Mouse (Mus musculus): ENCODE results near the gene Cdk15. TPM values are rescaled to one million over a fixed set of nuclear protein-coding genes. Genes with fewer than 3 reads are reported as not detected.
A peak's percentile ranks its signal among the peaks of the same experiment; 100 is the strongest.

Gene Cdk15
- polyA plus RNA-seq (2015; fragmentation: Nextera tagmentation; extraction: Ambion mirVana), result 1.7 and 1.9 TPM in 2 replicates

DNA sequence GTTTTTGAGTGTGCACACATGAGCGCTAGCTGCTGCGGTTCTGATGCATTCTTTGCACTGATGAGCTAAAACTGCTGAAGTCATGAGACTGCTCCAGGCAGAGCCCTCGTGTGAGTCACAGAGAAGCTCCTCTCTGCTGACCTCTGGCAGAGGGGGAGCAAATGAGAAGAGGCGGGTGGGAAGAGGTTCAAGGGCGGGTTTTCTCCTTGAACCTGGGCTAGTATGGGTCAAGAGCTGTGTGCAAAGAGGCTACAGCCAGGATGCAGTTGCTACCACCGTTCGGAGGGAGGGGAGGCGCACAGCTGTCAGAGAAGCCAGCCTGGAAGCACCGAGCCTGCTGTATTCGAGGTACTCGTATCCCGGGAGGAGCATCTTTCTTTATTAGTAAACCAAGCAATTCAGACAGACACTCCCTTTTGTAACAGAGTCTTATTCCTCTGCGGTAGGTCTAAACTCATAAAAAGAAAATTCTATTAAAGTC lies at the start of gene Cdk15:
Gene Cdk15 (plus strand): TSS at position 156 of the 481 bp plus-strand sequence.
- 10% methylated on average over 13 of the region's 13 CpGs for WGBS
- no peak within 1 kb of the TSS for H3K9ac ChIP-seq (replicated peaks)
- H3K4me1 ChIP-seq, result peaks cover 25% of the 10 kb centered on the region
- H3K27ac ChIP-seq (replicated peaks), result 0 out of 2 replicates have a peak within 1 kb of the TSS, but pooled peaks have one; percentile 25
- no peaks in the 10 kb centered on the region for H3K36me3 ChIP-seq
- peak within 1 kb of the TSS; percentile 47 for H3K4me2 ChIP-seq
- H3K27me3 ChIP-seq (replicated peaks), result no peaks in the 10 kb centered on the region
- H3K9me3 ChIP-seq (replicated peaks), result no peaks in the 10 kb centered on the region
- H3K4me3 ChIP-seq (replicated peaks), result no peak within 1 kb of the TSS
- ATAC-seq (ENCODE audit: low FRiP score), result peak; percentile 49; the same call in 1 of the 2 replicates

DNA sequence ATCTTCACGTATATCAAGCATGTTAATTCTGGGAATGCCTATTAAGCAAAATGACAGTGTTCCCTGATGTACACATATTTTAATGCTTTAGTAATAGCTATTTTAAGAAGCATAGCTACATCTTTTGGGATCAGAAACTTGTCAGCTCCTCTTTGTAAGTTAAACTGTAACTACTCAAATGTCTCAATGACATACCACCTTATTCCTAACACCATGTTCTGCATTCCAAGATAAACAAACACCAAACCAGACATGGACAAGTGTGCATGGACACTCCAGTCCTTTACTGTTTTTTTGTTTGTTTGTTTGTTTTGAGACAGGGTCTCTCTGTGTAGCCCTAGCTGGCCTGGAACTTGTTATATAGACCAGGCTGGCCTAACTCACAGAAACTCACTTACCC lies 48.4 kb upstream of the Cdk15 start:
- Histone ChIP-seq H3K9ac (replicated peaks) (no peak overlapping the region), H3K4me1 (no peaks in the 10 kb centered on the region), H3K4me3 (replicated peaks) (no peak overlapping the region), H3K36me3 (peaks cover 37% of the 10 kb centered on the region), H3K27ac (replicated peaks) (no peak overlapping the region), H3K4me2 (no peak overlapping the region), H3K9me3 (replicated peaks) (no peaks in the 10 kb centered on the region), H3K27me3 (replicated peaks) (no peaks in the 10 kb centered on the region)
- 86% methylated on average over 1 of the region's 1 CpGs for WGBS
- no peak for ATAC-seq (ENCODE audit: low FRiP score)

DNA sequence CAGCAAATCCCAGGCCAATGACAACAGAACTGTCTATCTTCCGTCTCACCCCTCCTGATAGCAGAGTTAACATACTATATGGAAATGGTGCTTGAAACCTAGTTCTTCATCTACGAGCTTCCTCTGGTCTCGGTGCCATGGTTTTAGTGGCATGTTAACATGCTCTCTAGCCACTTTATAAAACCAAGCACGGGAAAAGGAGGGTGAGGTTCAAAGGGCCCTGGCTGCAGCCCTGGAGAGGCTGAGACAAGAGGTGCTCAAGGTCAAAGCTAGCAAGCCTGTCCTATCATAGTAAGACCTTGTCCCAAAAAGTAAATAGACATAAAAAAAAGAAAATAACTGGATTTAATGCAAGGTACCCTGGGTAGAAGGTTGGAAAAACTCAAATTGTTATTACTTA lies 45.1 kb upstream of the Cdk15 start:
- no peaks in the 10 kb centered on the region for H3K9me3 ChIP-seq (replicated peaks)
- no peaks in the 10 kb centered on the region for H3K4me1 ChIP-seq
- no peak for ATAC-seq (ENCODE audit: low FRiP score)
- H3K4me2 ChIP-seq, result no peak overlapping the region
- no peak overlapping the region for H3K27ac ChIP-seq (replicated peaks)
- H3K9ac ChIP-seq (replicated peaks), result no peak overlapping the region
- H3K4me3 ChIP-seq (replicated peaks), result no peak overlapping the region
- H3K27me3 ChIP-seq (replicated peaks), result no peaks in the 10 kb centered on the region
- H3K36me3 ChIP-seq, result peaks cover 44% of the 10 kb centered on the region
- 89% methylated on average over 4 of the region's 4 CpGs for WGBS

DNA sequence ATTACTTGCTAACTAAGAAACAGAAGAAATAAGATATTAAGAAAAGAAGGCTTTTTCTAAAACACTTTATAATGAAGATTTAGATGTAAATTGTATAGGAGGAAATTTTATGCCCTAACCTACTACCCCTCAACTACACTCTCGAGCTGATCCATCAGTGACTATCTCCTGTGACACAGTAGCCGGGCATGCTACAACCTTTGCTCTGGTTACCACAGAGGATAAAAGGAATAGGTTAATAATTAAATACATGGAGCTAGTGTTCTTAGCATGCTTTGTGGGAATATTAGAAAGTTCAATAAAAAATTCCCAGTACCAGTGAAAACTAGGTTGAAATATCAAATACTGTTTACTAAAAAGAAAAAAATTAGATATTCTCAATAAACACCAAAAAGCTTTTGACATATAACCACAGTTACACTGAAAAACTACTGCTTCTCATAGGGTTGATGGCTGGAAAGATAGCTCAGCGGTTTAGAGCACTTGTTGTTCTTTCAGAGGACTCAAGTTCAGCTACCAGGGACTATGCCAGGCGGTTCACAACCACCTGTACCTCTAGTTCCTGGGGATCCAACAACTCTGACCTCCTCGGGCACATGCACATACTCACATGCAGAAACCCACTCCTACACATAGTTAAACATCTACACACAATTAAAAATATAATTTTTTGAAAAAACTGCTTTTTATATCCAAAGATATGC lies 44.5 kb upstream of the Cdk15 start:
- ATAC-seq (ENCODE audit: low FRiP score), result no peak
- Histone ChIP-seq H3K9me3 (replicated peaks) (no peaks in the 10 kb centered on the region), H3K9ac (replicated peaks) (no peak overlapping the region), H3K4me1 (no peaks in the 10 kb centered on the region), H3K27ac (replicated peaks) (no peak overlapping the region), H3K27me3 (replicated peaks) (no peaks in the 10 kb centered on the region), H3K4me2 (no peak overlapping the region), H3K36me3 (peaks cover 39% of the 10 kb centered on the region), H3K4me3 (replicated peaks) (no peak overlapping the region)
- WGBS, result 72% methylated on average over 5 of the region's 5 CpGs

DNA sequence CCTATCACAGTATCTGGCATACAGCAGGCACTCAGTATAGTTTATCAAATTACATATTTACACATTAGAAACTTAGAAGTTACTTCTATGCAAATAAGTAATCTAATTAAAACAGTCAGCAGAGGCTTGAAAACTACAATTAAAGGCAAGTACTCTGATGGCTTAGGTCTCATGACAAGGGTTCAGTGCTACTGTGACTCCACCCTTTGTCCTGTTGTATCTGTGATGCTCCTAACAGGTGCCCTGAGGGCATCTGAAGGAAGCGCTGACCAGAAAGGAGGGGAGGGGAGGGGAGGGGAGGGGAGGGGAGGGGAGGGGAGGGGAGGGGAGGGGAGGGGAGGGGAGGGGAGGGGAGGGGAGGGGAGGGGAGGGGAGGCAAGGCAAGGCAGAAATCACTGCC lies 43.8 kb upstream of the Cdk15 start:
- no peak overlapping the region for H3K27ac ChIP-seq (replicated peaks)
- H3K4me3 ChIP-seq (replicated peaks), result no peak overlapping the region
- no peak for ATAC-seq (ENCODE audit: low FRiP score)
- H3K27me3 ChIP-seq (replicated peaks), result no peaks in the 10 kb centered on the region
- WGBS, result no CpG with 5 or more reads among the region's 1 CpGs
- no peak overlapping the region for H3K4me2 ChIP-seq
- H3K4me1 ChIP-seq, result no peaks in the 10 kb centered on the region
- peaks cover 41% of the 10 kb centered on the region for H3K36me3 ChIP-seq
- no peaks in the 10 kb centered on the region for H3K9me3 ChIP-seq (replicated peaks)
- H3K9ac ChIP-seq (replicated peaks), result no peak overlapping the region

DNA sequence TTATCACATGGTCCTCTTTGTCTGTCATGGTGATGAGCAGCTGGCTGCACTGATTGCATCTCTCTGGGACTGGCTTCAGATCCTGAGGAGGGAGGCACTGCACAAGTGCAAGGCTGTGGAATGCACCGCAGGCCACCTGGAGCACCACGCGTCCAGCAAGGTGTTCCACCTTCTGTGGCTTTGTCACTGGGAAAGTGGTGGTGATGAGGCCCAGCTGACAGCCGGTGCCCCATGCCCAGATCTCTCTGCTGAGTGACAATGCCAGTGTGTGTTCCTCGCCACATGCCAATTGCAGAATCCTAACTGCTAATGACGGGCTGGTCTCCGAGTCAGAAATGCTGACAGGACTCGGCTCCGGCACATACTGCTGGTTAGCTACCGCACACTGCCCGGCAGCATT lies 41.3 kb upstream of the Cdk15 start:
- 95% methylated on average over 11 of the region's 11 CpGs for WGBS
- Histone ChIP-seq H3K9me3 (replicated peaks) (no peaks in the 10 kb centered on the region), H3K9ac (replicated peaks) (no peak overlapping the region), H3K4me1 (no peaks in the 10 kb centered on the region), H3K27ac (replicated peaks) (no peak overlapping the region), H3K4me2 (no peak overlapping the region), H3K4me3 (replicated peaks) (no peak overlapping the region), H3K36me3 (peaks cover 33% of the 10 kb centered on the region), H3K27me3 (replicated peaks) (no peaks in the 10 kb centered on the region)
- no peak for ATAC-seq (ENCODE audit: low FRiP score)

DNA sequence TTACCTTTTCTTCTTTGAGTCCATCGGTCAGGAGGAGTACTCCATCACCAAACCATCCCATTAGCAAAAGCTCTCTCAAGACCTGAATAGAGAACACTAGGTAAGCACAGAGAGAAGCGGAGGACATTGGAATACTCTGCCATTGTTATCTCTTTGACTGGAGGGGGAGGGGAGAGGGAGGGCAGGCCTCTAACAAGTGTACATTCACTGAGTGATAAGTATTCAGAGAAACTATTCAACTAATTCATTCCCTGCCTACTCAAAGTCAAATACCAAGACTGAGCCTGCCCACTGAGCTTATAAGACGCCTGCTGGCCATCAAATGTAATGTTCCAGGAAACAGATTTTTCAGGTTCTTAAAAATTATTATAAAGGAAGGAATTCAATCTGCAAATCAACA lies 36.3 kb upstream of the Cdk15 start:
- H3K36me3 ChIP-seq, result peaks cover 18% of the 10 kb centered on the region
- H3K4me2 ChIP-seq, result no peak overlapping the region
- 75% methylated on average over 3 of the region's 3 CpGs for WGBS
- no peak overlapping the region for H3K9ac ChIP-seq (replicated peaks)
- no peak overlapping the region for H3K4me3 ChIP-seq (replicated peaks)
- no peak for ATAC-seq (ENCODE audit: low FRiP score)
- no peak overlapping the region for H3K27ac ChIP-seq (replicated peaks)
- H3K27me3 ChIP-seq (replicated peaks), result no peaks in the 10 kb centered on the region
- no peaks in the 10 kb centered on the region for H3K4me1 ChIP-seq
- H3K9me3 ChIP-seq (replicated peaks), result no peaks in the 10 kb centered on the region

DNA sequence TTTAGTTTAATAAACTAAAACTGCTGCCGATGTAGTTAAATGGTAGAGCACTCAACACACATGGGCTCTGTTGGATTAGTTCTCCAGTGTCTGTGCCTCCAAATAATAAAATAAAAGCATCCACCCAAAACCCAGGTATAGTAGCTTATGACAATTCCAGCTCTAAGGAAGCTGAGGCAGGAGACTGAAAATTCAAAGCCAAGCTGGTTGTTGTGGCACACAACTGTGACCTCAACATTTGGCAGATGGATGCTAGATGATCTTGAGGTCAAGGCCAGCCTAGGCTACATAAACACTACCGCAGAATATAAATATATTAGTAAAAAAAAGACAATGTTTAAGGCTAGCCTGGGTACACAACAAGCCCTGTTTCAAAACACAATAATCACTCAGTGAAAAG lies 35.1 kb upstream of the Cdk15 start:
- H3K4me3 ChIP-seq (replicated peaks), result no peak overlapping the region
- H3K27me3 ChIP-seq (replicated peaks), result no peaks in the 10 kb centered on the region
- H3K27ac ChIP-seq (replicated peaks), result no peak overlapping the region
- no peak overlapping the region for H3K9ac ChIP-seq (replicated peaks)
- H3K4me1 ChIP-seq, result no peaks in the 10 kb centered on the region
- ATAC-seq (ENCODE audit: low FRiP score), result no peak
- H3K9me3 ChIP-seq (replicated peaks), result no peaks in the 10 kb centered on the region
- H3K4me2 ChIP-seq, result no peak overlapping the region
- H3K36me3 ChIP-seq, result peaks cover 9% of the 10 kb centered on the region
- 96% methylated on average over 2 of the region's 2 CpGs for WGBS

DNA sequence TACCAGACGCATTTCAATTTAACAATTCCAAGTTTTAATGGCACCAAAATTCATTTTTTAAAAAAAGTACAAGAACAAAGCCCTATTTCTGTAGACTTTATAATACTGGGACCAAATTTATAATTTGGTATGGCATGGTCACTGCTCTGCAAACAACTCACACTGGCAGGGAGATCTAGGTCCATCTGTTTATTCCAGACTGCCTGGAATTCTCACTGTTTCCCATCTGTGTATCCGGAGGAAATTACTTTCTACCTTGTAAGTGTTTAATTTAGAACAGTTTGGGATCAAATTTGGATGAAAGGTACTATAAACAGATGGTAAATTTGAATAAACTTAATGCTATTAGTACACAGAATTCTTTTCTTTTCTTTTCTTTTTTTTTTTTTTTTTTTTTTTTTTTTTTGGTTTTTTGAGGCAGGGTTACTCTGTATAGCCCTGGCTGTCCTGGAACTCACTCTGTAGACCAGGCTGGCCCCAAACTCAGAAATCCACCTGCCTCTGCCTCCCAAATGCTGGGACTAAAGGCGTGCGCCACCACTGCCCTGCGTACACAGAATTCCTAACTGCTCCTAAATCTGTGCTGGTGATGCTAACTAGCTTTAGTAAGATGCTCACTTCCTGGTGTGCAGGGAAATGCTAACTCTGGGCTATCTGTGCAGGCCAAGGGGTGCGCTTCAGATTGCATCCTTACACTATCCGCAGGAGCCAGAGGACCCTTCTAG lies 34.4 kb upstream of the Cdk15 start:
- H3K36me3 ChIP-seq, result peaks cover 8% of the 10 kb centered on the region
- WGBS, result 92% methylated on average over 7 of the region's 7 CpGs
- no peak overlapping the region for H3K4me2 ChIP-seq
- no peaks in the 10 kb centered on the region for H3K4me1 ChIP-seq
- H3K4me3 ChIP-seq (replicated peaks), result no peak overlapping the region
- no peaks in the 10 kb centered on the region for H3K9me3 ChIP-seq (replicated peaks)
- no peak overlapping the region for H3K27ac ChIP-seq (replicated peaks)
- H3K27me3 ChIP-seq (replicated peaks), result no peaks in the 10 kb centered on the region
- ATAC-seq (ENCODE audit: low FRiP score), result no peak
- no peak overlapping the region for H3K9ac ChIP-seq (replicated peaks)

DNA sequence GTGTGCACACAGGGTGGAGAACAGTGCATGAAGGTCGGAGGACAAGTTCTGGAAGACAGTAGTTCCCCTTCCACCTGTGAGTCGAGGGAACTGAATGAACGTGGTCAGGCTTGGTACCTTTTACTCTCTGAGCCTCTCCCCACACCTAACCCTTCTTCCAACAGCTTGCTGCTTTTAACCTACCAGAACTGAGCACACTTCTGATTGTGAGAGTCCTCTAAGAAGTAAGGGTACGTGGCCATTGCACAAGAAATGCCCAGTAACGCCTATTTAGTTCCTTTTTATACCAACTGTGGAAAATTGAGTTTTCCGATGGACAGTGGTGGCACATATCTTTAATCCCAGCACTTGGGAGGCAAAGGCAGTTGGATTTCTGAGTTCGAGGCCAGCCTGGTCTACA lies 28.2 kb upstream of the Cdk15 start:
- 88% methylated on average over 7 of the region's 7 CpGs for WGBS
- Histone ChIP-seq H3K27ac (replicated peaks) (no peak overlapping the region), H3K4me1 (peaks cover 5% of the 10 kb centered on the region; the same call in 1 of the 2 replicates), H3K27me3 (replicated peaks) (no peaks in the 10 kb centered on the region), H3K4me3 (replicated peaks) (no peak overlapping the region), H3K9me3 (replicated peaks) (no peaks in the 10 kb centered on the region), H3K36me3 (no peaks in the 10 kb centered on the region), H3K4me2 (no peak overlapping the region), H3K9ac (replicated peaks) (no peak overlapping the region)
- no peak for ATAC-seq (ENCODE audit: low FRiP score)

DNA sequence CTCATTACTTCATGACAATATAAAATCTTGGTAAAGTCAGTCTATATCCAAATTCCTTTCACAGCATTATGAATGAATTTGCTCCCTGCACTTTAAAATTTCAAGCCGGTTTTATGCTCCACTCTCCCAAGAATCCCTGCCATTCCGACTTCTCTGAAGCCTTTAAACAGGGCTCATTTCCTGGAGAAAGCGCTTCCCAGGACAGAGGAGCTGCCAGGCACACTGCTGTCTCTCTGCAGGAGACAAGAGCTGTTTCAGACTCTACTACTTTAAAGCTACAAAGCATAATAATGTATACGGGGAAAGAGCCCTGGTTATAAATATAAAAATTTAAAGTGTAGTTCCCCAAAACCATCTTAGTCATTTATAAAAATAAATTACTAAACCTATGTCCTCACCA lies 27.5 kb upstream of the Cdk15 start:
- no peaks in the 10 kb centered on the region for H3K9me3 ChIP-seq (replicated peaks)
- H3K4me2 ChIP-seq, result no peak overlapping the region
- ATAC-seq (ENCODE audit: low FRiP score), result no peak
- peaks cover 5% of the 10 kb centered on the region; the same call in 1 of the 2 replicates for H3K4me1 ChIP-seq
- no peaks in the 10 kb centered on the region for H3K36me3 ChIP-seq
- H3K9ac ChIP-seq (replicated peaks), result no peak overlapping the region
- H3K4me3 ChIP-seq (replicated peaks), result no peak overlapping the region
- no peak overlapping the region for H3K27ac ChIP-seq (replicated peaks)
- 14% methylated on average over 4 of the region's 4 CpGs for WGBS
- H3K27me3 ChIP-seq (replicated peaks), result no peaks in the 10 kb centered on the region

DNA sequence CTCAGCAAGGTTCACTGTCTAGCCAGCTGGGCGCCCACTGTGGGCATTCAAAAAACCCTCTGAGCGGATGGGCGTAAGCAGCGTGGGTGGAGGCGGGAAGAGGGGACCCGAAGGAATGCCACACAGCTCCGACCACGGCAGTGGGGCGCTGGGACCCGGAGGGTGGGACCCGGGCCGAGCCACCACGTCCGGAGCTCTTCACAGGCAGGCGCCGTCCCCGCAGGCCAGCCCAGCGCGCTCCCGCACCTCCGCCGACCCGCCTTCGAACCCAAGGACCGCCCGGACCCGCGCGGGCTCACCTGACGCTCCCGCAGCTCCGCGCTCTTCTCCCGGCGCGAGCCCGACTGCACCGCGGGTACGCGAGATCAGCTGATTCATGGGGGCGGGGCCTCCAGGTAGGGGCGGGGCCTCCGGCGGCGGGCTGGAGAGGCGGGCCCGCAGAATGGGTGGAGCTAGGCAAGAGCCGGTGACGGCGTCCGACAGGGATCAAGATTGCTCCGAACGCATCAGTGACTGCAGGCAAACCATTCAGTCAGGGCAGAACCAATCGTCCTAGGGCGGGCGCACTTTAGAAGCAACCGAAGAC lies 19.8 kb upstream of the Cdk15 start, which contains the start of gene Als2:
Gene Als2 (minus strand): TSS at position 376 of the 586 bp plus-strand sequence.
- ATAC-seq (ENCODE audit: low FRiP score), result peak; percentile 98
- Histone ChIP-seq H3K4me1 (peaks cover 15% of the 10 kb centered on the region), H3K4me2 (peak within 1 kb of the TSS; percentile 75), H3K9ac (replicated peaks) (peak within 1 kb of the TSS; percentile 63), H3K36me3 (no peaks in the 10 kb centered on the region), H3K27ac (replicated peaks) (peak within 1 kb of the TSS; percentile 78), H3K27me3 (replicated peaks) (no peaks in the 10 kb centered on the region), H3K9me3 (replicated peaks) (no peaks in the 10 kb centered on the region), H3K4me3 (replicated peaks) (peak within 1 kb of the TSS; percentile 63)
- WGBS, result 0% methylated on average over 50 of the region's 58 CpGs

Data from neural tube, embryonic 15.5 days (tissue).